Mouse (Mus musculus) thymus, postnatal 4 days (tissue): ENCODE results near the gene Dclk3.

ENCODE experiments used
- DNase-seq: peaks from one replicate; pipeline ENCODE4 v3.0.0; 2021

Gene Dclk3

DNA sequence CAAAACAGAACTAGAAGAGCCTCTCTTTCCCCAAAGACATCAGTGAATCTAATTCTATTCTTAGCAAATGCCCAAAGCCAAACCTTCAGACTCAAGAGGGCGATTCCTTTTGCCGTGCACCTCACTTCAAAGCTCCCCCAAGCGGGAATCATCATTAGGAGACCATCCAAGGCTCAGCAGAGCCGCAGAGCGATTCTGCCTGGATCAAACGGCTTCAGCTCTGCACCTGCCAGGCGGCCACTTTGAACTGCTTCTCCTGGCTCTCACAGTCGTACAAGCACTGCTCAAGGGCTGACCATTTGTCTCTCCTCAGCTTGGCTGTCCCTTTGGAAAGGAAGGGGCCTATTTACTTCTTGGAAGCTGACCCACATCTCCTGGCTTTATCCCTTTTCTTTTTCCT lies 51.7 kb downstream of the Dclk3 start:
- no peak for DNase-seq

DNA sequence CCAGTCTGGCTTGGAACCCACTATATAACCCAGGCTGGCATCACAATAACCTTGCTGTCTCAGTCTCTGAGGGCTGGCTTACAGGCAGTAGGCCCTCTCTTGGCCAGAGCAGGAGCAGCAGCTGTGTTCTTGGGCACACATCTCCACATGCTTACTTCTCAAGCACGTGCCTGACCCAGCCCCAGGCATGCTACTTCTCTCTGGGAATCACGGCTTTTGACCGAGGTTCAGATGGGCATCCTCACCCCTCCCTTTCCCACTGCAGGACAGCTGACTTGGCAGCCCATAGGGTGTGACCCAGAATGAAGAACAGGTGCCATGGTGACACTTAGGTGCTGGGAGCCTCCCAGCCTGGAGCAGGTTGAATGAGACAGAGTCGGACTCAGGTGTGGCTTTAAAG lies 52.4 kb downstream of the Dclk3 start:
- no peak for DNase-seq

DNA sequence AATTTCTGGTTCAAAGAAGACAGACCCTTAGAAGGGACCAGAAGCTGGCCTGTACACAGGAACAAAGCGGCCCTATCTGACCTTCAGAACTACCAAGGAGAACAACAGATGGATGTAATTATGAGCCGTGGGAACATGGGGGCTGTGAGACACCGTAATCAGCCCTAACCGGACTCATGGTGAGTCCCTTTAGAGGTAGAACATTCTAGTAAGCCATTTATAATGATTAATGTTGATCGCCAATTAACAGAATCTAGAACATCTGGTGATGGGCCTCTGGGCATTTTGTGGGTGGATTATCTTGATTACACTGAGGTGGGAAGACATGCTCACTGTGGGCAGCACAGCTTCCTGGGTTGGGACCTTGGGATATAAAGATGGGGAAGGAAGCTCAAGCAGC lies 54.6 kb downstream of the Dclk3 start:
- no peak for DNase-seq

DNA sequence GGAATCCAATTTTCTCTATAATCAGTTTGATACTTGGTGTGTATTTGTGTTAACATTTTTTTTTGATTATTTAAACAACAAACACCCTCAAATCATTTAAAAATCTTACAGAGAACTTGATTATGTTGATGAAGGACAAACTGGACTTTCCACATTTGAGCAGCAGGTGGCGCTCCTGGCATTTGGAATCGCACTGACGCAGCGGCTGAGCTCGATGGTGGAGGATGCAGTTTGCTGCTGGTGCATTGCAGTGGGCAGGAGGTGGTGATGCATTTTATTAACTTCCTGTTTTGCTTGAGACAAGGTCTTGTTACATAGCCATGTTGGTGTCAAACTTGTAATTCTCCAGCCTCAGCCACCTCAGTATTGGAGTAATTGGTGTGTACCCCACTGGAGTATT lies 56.7 kb downstream of the Dclk3 start:
- peak; percentile 82 for DNase-seq

DNA sequence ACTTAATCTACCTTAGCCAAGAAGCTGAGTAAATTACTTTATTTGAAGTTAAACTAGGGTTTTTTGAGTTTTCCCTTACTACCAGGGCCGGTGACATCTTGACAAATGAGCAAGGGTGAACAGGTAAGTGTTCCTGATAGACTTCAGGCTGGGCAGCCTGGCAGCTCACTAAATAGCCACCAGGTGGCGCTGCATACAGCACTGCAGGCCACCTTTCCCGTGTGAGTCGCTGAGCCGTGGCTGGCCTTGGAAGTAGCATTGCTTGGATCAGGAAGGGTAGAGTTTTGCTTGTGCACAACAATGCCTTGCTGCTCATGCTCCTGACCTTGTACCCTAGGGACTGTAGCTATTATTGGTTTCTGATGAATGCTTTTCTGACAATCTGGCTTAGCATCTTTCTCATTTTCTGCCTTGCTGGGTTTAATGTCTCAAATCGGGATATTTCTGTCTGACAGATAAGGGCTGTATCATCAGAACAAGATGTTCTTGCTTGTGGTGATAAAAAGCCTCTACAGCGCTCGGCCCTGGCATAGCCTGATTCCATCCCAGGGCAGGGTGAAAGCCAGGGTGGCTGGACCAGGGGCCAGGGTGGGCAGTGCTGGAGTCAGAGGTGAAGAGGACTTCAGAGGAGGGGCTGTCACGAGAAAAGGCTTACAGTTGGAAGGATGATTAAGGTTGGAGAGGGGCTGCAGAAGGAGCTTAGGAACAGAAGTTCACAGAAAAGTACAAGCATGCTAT lies 58.4 kb downstream of the Dclk3 start:
- DNase-seq = peak; percentile 78

DNA sequence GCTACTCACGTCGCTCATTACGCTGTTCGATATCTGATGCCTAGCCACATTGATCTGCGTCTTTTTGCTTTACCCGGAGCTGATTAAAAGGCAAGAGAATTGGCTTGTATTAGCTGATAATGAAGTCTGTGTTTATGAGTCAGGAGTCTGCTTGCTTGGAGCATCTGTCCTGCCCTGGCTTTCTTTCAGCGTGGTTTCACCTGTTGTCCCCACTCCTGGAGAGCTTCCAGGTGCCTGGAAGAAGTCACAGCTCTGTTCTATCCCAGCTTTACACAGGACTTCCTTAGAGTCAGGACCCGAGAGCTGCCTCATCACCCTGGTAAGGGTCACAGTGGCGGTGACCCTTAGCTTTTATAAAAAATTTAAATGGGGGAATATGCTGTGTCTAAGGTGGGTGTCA lies 61.3 kb downstream of the Dclk3 start:
- DNase-seq = no peak

DNA sequence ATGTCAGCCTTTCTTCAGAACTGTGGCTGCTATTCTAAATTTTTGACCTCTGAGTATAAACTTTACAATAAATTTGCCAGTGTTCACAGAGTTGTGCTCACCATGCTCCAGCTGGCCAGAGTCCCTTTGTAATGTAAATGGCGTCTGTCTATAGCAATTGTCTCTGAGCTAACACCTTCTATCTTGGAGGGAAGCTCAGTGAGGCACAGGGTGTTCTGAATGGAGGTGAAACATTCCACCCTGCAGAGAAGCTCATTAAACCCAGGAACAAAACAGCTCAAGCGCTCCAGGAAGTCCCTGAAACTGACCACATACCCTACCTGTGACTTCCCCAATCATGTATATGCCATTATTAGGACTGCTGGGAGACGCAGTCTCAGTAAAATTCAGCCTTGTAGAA lies 67.2 kb downstream of the Dclk3 start:
- DNase-seq = no peak

DNA sequence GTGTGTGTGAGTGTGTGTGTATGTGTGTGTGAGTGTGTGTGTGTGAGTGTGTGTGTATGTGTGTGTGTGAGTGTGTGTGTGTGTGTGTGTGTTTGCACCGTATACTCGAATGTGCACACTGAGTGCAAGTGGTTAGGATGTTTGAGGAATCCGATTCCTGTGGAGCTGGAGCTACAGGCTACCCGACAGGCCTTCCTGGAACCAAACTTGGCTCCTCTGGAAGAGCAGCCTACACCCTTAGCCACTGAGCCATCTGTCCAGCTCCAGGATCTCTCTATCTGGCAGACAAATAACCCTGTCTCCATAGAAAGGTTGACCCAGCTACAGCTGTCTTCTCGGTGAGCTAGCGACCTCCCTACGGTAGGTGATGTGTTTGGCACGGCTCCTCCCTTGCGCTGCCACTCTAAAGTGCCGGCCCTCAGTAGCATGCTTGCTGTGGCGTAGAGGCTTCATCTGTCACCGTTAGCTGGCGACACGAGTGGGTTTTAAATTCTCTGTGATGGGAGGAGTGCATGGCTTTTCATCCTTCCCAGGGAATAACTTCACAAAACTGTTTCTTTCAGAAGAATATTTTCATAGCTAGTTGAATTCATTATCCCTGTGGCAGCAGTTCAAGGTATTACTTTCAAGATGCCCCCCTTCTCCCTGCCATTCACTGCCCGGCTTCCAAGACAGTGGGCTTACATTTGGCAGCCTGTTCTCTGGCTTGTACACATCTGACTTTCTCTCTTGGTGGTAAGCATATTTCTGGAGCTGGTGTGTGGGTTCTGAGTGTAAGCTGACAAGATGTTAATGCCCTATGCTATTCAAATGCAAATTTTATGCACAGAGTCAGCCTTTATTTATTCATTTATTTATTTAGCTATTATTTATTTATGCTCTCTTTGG lies 75.9 kb downstream of the Dclk3 start:
- no peak for DNase-seq

DNA sequence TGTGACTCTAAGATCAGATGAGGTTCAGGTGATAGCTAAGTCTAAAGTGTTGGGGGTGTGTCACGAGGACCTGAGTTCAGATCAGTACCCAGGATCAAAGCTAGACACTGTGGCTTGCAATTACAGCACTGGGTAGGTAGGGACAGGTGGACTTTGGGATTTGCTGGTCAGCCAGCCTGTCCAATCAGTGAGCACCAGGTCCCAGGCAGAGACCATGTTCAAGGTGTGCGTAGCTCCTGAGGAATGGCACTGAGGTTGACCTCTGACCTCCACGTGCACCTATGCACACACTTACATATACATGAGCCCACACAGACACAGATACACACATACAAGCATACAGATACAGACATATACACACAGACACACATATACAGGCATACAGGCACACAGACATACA lies 76.7 kb downstream of the Dclk3 start:
- no peak for DNase-seq

DNA sequence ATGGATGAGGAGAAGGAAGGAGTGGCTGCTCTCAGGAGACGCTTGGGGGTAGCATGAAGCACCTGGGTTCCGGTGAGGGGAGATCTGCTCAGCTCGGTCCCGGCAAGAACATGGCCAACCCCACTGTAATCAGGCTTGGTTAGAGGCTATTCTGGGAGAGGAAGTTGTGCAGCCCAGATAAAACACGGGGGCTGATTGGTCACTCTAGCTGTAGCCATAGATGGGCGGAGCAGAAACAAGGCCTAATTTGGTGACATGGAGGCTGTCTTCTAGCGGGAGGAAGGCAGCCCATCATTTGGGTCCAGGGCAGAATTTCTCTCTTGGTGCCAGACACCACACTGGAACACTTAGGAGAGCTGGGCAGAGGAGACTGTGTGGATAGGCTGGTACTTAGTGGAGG lies 83.3 kb downstream of the Dclk3 start:
- DNase-seq = no peak

DNA sequence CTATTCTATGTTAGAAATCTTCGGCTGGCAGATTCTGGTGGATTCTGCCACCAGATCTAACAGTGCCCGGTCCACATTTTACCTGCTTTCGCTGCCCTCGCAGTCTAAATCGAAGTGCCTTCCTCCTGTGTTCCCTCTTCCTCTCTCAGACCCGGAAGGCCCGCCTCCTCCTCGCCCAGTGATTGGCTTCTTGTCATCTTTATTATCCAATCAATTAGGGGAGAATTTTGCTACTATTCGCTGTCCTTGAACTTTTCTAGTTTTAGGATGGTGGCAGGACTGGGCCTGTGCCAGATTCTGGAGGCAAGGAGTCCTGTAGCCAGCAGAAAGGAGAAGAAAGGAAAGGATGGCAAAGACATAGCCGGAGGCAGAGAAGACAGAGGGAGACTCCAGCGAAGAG lies 84.2 kb downstream of the Dclk3 start:
- no peak for DNase-seq

DNA sequence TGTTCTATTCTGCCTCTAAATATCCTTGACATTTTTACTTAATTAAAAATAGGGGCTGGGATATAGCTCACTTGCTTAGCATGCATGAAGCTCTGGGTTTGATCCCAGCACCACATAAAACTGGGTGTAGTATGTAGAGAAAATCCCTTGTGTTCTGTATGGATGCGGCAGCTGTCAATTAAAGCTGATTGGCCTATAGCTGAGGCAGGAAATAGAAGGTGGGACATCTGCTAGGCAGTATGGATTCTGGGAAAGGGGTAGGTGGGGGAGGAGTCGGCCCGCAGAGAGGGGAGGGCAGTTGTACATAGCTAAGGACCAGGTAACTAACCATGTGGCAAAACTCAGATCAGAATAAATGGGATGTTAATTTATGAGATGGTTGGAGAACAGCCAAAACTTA lies 85.0 kb downstream of the Dclk3 start:
- no peak for DNase-seq

DNA sequence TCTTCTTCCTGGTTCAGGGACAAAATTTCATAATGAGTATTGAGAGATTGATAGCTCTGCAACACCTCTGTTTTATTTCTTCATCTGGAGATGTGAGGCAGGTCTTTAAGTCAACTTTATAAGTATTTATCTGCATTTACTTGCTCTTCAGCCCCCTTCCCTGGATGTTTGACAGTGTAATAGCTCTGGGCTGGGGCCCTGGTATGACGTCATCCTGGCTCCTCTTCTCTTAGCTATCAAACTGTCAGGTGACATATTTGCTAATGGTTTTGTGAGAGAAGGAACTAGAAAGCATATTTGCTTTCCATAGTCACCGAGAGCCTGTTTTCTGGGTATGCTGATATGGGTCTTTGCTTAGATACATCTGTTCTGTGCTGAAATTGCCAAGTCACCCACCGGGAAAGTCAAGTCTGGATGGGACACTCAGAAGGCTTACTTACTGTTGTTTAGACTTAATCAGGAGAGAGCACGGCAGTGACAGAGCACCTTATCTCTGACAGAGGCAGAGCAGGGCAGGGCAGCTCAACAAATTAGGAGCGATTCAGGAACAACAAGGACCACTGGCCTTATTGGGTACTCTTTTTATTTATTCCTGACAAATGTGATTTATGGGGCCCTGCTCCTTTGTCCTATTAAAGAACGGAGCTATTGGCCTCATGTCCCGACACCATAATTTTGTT lies 96.0 kb downstream of the Dclk3 start:
- no peak for DNase-seq

DNA sequence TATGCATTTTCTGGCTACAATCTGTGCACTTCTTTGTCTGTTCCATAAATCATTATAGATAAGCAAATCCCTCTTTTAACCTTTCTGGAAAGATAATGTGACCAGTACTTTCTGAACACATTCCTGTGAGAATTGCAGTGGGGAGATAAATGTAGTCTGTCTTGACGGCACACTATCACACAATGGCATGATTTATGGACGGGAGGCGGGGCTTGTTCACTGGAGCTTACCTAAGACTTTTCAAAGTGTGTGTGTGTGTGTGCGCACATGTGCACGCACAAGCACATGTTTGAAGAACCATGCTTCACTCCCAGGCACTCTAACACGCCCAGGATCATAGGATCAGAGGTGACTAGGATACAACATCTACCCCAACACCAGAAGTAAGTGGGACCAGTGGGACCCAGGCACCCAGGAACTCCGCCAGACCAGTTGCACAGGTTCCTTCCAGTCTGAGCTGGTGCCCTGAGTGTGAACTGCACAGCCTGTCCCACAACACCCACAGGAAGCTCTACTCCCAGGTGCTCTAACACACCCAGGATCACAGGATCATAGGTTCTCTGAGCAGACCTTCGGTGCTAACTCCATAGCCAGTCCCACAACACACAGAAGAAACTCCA lies 96.7 kb downstream of the Dclk3 start:
- no peak for DNase-seq
